Mouse (Mus musculus): ENCODE results near the gene Zbtb46. TPM values are rescaled to one million over a fixed set of nuclear protein-coding genes. Genes with fewer than 3 reads are reported as not detected.

The Zbtb46 gene
- polyA plus RNA-seq, 1 experiment from 2014 or later: 2.1 TPM

- peak overlapping the region; percentile 86 for H3K4me3 ChIP-seq (ENCODE audit: low read depth, low read length)
- no peaks in the 10 kb centered on the region for H3K9me3 ChIP-seq (ENCODE audit: control insufficient read depth)
- H3K36me3 ChIP-seq (ENCODE audit: control insufficient read depth, insufficient read depth): no peaks in the 10 kb centered on the region
- no peak overlapping the region; the same call in 1 of the 2 replicates for H3K27ac ChIP-seq (ENCODE audit: low read depth, low read length)
- peak overlapping the region; percentile 62 for H3K9ac ChIP-seq (ENCODE audit: low read depth, low read length)
- H3K4me1 ChIP-seq (replicated peaks; ENCODE audit: control insufficient read depth, insufficient read depth, low read length): no peaks in the 10 kb centered on the region
- peaks cover 49% of the 10 kb centered on the region for H3K27me3 ChIP-seq (replicated peaks; ENCODE audit: control insufficient read depth, insufficient read depth, low read length)
- under 1% methylated on average over 65 of the region's 72 CpGs for WGBS
- H3K4me2 ChIP-seq (replicated peaks; ENCODE audit: low read depth): peak overlapping the region; percentile 100
- peak; percentile 11; the same call in 1 of the 2 replicates for ATAC-seq
- no peak for TF ChIP-seq CTCF (IDR thresholded peaks at IDR 0.05; ENCODE audit: low read depth)
Observed at GRCm38 (mm10) chr2:181458411-181459152, 644 bp downstream of the Zbtb46 start.

- TF ChIP-seq CTCF (IDR thresholded peaks at IDR 0.05; ENCODE audit: low read depth): no peak
- WGBS: 7% methylated on average over 15 of the region's 15 CpGs
- Histone ChIP-seq H3K27me3 (replicated peaks; ENCODE audit: control insufficient read depth, insufficient read depth, low read length) (peaks cover 47% of the 10 kb centered on the region), H3K4me2 (replicated peaks; ENCODE audit: low read depth) (peak overlapping the region; percentile 100), H3K4me3 (ENCODE audit: low read depth, low read length) (peak overlapping the region; percentile 86), H3K4me1 (replicated peaks; ENCODE audit: control insufficient read depth, insufficient read depth, low read length) (no peaks in the 10 kb centered on the region), H3K9me3 (ENCODE audit: control insufficient read depth) (no peaks in the 10 kb centered on the region), H3K27ac (ENCODE audit: low read depth, low read length) (no peak overlapping the region), H3K36me3 (ENCODE audit: control insufficient read depth, insufficient read depth) (no peaks in the 10 kb centered on the region), H3K9ac (ENCODE audit: low read depth, low read length) (no peak overlapping the region)
- no peak for ATAC-seq
Observed at GRCm38 (mm10) chr2:181457831-181458230, 1.4 kb downstream of the Zbtb46 start.

GRCm38 (mm10) chr2:181455899-181456298 lies 3.3 kb downstream of the Zbtb46 start:
- no peak overlapping the region for H3K4me2 ChIP-seq (replicated peaks; ENCODE audit: low read depth)
- no peak overlapping the region for H3K4me3 ChIP-seq (ENCODE audit: low read depth, low read length)
- H3K4me1 ChIP-seq (replicated peaks; ENCODE audit: control insufficient read depth, insufficient read depth, low read length): no peaks in the 10 kb centered on the region
- TF ChIP-seq CTCF (IDR thresholded peaks at IDR 0.05; ENCODE audit: low read depth): no peak
- H3K9ac ChIP-seq (ENCODE audit: low read depth, low read length): no peak overlapping the region
- no peak for ATAC-seq
- 70% methylated on average over 2 of the region's 2 CpGs for WGBS
- H3K36me3 ChIP-seq (ENCODE audit: control insufficient read depth, insufficient read depth): no peaks in the 10 kb centered on the region
- H3K9me3 ChIP-seq (ENCODE audit: control insufficient read depth): no peaks in the 10 kb centered on the region
- peaks cover 47% of the 10 kb centered on the region for H3K27me3 ChIP-seq (replicated peaks; ENCODE audit: control insufficient read depth, insufficient read depth, low read length)
- no peak overlapping the region for H3K27ac ChIP-seq (ENCODE audit: low read depth, low read length)

- Histone ChIP-seq H3K4me1 (replicated peaks; ENCODE audit: control insufficient read depth, insufficient read depth, low read length) (no peaks in the 10 kb centered on the region), H3K4me2 (replicated peaks; ENCODE audit: low read depth) (no peak overlapping the region), H3K36me3 (ENCODE audit: control insufficient read depth, insufficient read depth) (no peaks in the 10 kb centered on the region), H3K9me3 (ENCODE audit: control insufficient read depth) (no peaks in the 10 kb centered on the region), H3K9ac (ENCODE audit: low read depth, low read length) (no peak overlapping the region), H3K4me3 (ENCODE audit: low read depth, low read length) (no peak overlapping the region), H3K27ac (ENCODE audit: low read depth, low read length) (no peak overlapping the region), H3K27me3 (replicated peaks; ENCODE audit: control insufficient read depth, insufficient read depth, low read length) (peaks cover 24% of the 10 kb centered on the region)
- TF ChIP-seq CTCF (IDR thresholded peaks at IDR 0.05; ENCODE audit: low read depth): peak; percentile 45
- ATAC-seq: no peak
- 60% methylated on average over 1 of the region's 1 CpGs for WGBS
Observed at GRCm38 (mm10) chr2:181453274-181453673, 6.0 kb downstream of the Zbtb46 start.

- no peak overlapping the region for H3K27ac ChIP-seq (ENCODE audit: low read depth, low read length)
- ATAC-seq: no peak
- no peak overlapping the region for H3K4me2 ChIP-seq (replicated peaks; ENCODE audit: low read depth)
- no peak for TF ChIP-seq CTCF (IDR thresholded peaks at IDR 0.05; ENCODE audit: low read depth)
- H3K9ac ChIP-seq (ENCODE audit: low read depth, low read length): no peak overlapping the region
- no peaks in the 10 kb centered on the region for H3K36me3 ChIP-seq (ENCODE audit: control insufficient read depth, insufficient read depth)
- 77% methylated on average over 4 of the region's 4 CpGs for WGBS
- H3K4me1 ChIP-seq (replicated peaks; ENCODE audit: control insufficient read depth, insufficient read depth, low read length): no peaks in the 10 kb centered on the region
- H3K9me3 ChIP-seq (ENCODE audit: control insufficient read depth): no peaks in the 10 kb centered on the region
- peaks cover 18% of the 10 kb centered on the region for H3K27me3 ChIP-seq (replicated peaks; ENCODE audit: control insufficient read depth, insufficient read depth, low read length)
- H3K4me3 ChIP-seq (ENCODE audit: low read depth, low read length): no peak overlapping the region
Observed at GRCm38 (mm10) chr2:181452181-181452580, 7.0 kb downstream of the Zbtb46 start.

- Histone ChIP-seq H3K27ac (ENCODE audit: low read depth, low read length) (no peak overlapping the region), H3K4me2 (replicated peaks; ENCODE audit: low read depth) (no peak overlapping the region), H3K9ac (ENCODE audit: low read depth, low read length) (no peak overlapping the region), H3K4me3 (ENCODE audit: low read depth, low read length) (no peak overlapping the region), H3K36me3 (ENCODE audit: control insufficient read depth, insufficient read depth) (no peaks in the 10 kb centered on the region), H3K9me3 (ENCODE audit: control insufficient read depth) (no peaks in the 10 kb centered on the region), H3K27me3 (replicated peaks; ENCODE audit: control insufficient read depth, insufficient read depth, low read length) (no peaks in the 10 kb centered on the region), H3K4me1 (replicated peaks; ENCODE audit: control insufficient read depth, insufficient read depth, low read length) (no peaks in the 10 kb centered on the region)
- no peak for TF ChIP-seq CTCF (IDR thresholded peaks at IDR 0.05; ENCODE audit: low read depth)
- WGBS: 79% methylated on average over 2 of the region's 2 CpGs
- ATAC-seq: no peak
Observed at GRCm38 (mm10) chr2:181443016-181443415, 16.2 kb downstream of the Zbtb46 start.
